Mouse (Mus musculus) heart, embryonic 12.5 days (tissue): Measurements from ENCODE around the gene Tsnax. TPM values are rescaled to one million over a fixed set of nuclear protein-coding genes. Genes with fewer than 3 reads are reported as not detected.

Source experiments
- ATAC-seq: fragments of 200-750 bp; cut with Nextera tagmentation; 2 replicates; pipeline ENCODE4 v1.8.0; 2017; ENCODE audit warnings: moderate TSS enrichment, moderate library complexity; ENCODE audit not compliant: insufficient number of reproducible peaks, low FRiP score
- H3K27ac ChIP-seq: fragments of 300-500 bp; sonication (generic); 2 replicates; pipeline ENCODE4 v1.5.1; 2016; ENCODE audit warnings: mild to moderate bottlenecking, moderate library complexity; ENCODE audit not compliant: poor library complexity, severe bottlenecking
- H3K27me3 ChIP-seq: fragments of 300-500 bp; sonication (generic); replicated peaks from 2 replicates; pipeline ENCODE4 v1.6.1; 2016; ENCODE audit warnings: mild to moderate bottlenecking, moderate library complexity
- H3K36me3 ChIP-seq: fragments of 300-500 bp; sonication (generic); 2 replicates; pipeline ENCODE4 v1.6.1; 2016; ENCODE audit warnings: mild to moderate bottlenecking, moderate library complexity
- H3K4me1 ChIP-seq: fragments of 300-500 bp; sonication (generic); replicated peaks from 2 replicates; pipeline ENCODE4 v1.6.1; 2016; ENCODE audit warnings: mild to moderate bottlenecking
- H3K4me2 ChIP-seq: fragments of 300-500 bp; sonication (generic); 2 replicates; pipeline ENCODE4 v1.6.1; 2016; ENCODE audit warnings: mild to moderate bottlenecking, moderate library complexity
- H3K4me3 ChIP-seq: fragments of 300-500 bp; sonication (generic); 2 replicates; pipeline ENCODE4 v1.5.1; 2016; ENCODE audit warnings: mild to moderate bottlenecking
- H3K9ac ChIP-seq: fragments of 300-500 bp; sonication (generic); 2 replicates; pipeline ENCODE4 v1.6.1; 2016; ENCODE audit warnings: mild to moderate bottlenecking, moderate library complexity
- H3K9me3 ChIP-seq: fragments of 300-500 bp; sonication (generic); replicated peaks from 2 replicates; pipeline ENCODE4 v1.6.1; 2016; ENCODE audit warnings: mild to moderate bottlenecking, moderate library complexity
- WGBS: fragments of 180-500 bp; shearing (Covaris S2); methylation state at CpG from one replicate; pipeline ENCODE4 v1.1.7; 2016; 5-methylcytosine and 5-hydroxymethylcytosine counted together
- polyA plus RNA-seq: library from polyadenylated mRNA; unstranded; fragments of >200 nt; fragmentation: Nextera tagmentation; extraction: Ambion mirVana; gene quantifications from 2 replicates; pipeline ENCODE4 v1.2.1, GENCODE M21; 2016

Tsnax gene
- polyA plus RNA-seq: 91.8 and 95.9 TPM in 2 replicates

- peaks cover 29% of the 10 kb centered on the region for H3K36me3 ChIP-seq
- 0 out of 2 replicates have a peak, but pooled peaks cover 3% of the 10 kb centered on the region for H3K4me1 ChIP-seq
- peak; percentile 95 for ATAC-seq
- H3K9ac ChIP-seq: peak within 1 kb of the TSS; percentile 94
- no peaks in the 10 kb centered on the region for H3K27me3 ChIP-seq
- peaks cover 5% of the 10 kb centered on the region; the same call in 1 of the 2 replicates for H3K9me3 ChIP-seq
- 3% methylated on average over 84 of the region's 84 CpGs for WGBS
- peak within 1 kb of the TSS; percentile 94 for H3K4me2 ChIP-seq
- H3K4me3 ChIP-seq: peak within 1 kb of the TSS; percentile 75
- H3K27ac ChIP-seq: peak within 1 kb of the TSS; percentile 72
Measured at GRCm38 (mm10) chr8:125012695-125013627, at the start of gene Tsnax. Tsnax (plus strand) TSS chr8:125012997.

GRCm38 (mm10) chr8:124963246-124963645 is 49.6 kb upstream of the Tsnax start:
- ATAC-seq: no peak
- Histone ChIP-seq H3K27ac (no peak overlapping the region), H3K9ac (no peak overlapping the region), H3K4me2 (no peak overlapping the region), H3K4me3 (no peak overlapping the region), H3K9me3 (no peaks in the 10 kb centered on the region), H3K27me3 (no peaks in the 10 kb centered on the region), H3K36me3 (no peaks in the 10 kb centered on the region), H3K4me1 (peaks cover 25% of the 10 kb centered on the region)
- 77% methylated on average over 5 of the region's 5 CpGs for WGBS

- Histone ChIP-seq H3K9me3 (no peaks in the 10 kb centered on the region), H3K27me3 (0 out of 2 replicates have a peak, but pooled peaks cover 4% of the 10 kb centered on the region), H3K27ac (no peak overlapping the region), H3K36me3 (no peaks in the 10 kb centered on the region), H3K9ac (no peak overlapping the region), H3K4me2 (no peak overlapping the region), H3K4me3 (no peak overlapping the region), H3K4me1 (peaks cover 15% of the 10 kb centered on the region)
- ATAC-seq: no peak
- WGBS: 84% methylated on average over 8 of the region's 8 CpGs
Measured at GRCm38 (mm10) chr8:124964966-124965365, 47.8 kb upstream of the Tsnax start.

- H3K27me3 ChIP-seq: 0 out of 2 replicates have a peak, but pooled peaks cover 4% of the 10 kb centered on the region
- 73% methylated on average over 6 of the region's 6 CpGs for WGBS
- ATAC-seq: no peak
Measured at GRCm38 (mm10) chr8:124970312-124970933, 42.4 kb upstream of the Tsnax start.

GRCm38 (mm10) chr8:124973221-124973620 is 39.6 kb upstream of the Tsnax start:
- Histone ChIP-seq H3K4me3 (no peak overlapping the region), H3K27me3 (0 out of 2 replicates have a peak, but pooled peaks cover 4% of the 10 kb centered on the region), H3K4me2 (no peak overlapping the region), H3K27ac (no peak overlapping the region), H3K9me3 (0 out of 2 replicates have a peak, but pooled peaks cover 10% of the 10 kb centered on the region), H3K9ac (no peak overlapping the region), H3K4me1 (peaks cover 5% of the 10 kb centered on the region; the same call in 1 of the 2 replicates), H3K36me3 (no peaks in the 10 kb centered on the region)
- WGBS: 66% methylated on average over 8 of the region's 8 CpGs
- ATAC-seq: no peak

More at GRCm38 (mm10) chr8:124970312-124970933, 42.4 kb upstream of the Tsnax start:
- no peak overlapping the region for H3K9ac ChIP-seq
- H3K9me3 ChIP-seq: 0 out of 2 replicates have a peak, but pooled peaks cover 10% of the 10 kb centered on the region
- no peaks in the 10 kb centered on the region for H3K36me3 ChIP-seq
- no peak overlapping the region for H3K27ac ChIP-seq
- H3K4me3 ChIP-seq: no peak overlapping the region
- H3K4me2 ChIP-seq: no peak overlapping the region
- peaks cover 5% of the 10 kb centered on the region; the same call in 1 of the 2 replicates for H3K4me1 ChIP-seq

- no peak overlapping the region for H3K4me3 ChIP-seq
- ATAC-seq: no peak
- no peak overlapping the region for H3K9ac ChIP-seq
- 66% methylated on average over 4 of the region's 4 CpGs for WGBS
- H3K4me1 ChIP-seq: peaks cover 4% of the 10 kb centered on the region; the same call in 1 of the 2 replicates
- H3K27ac ChIP-seq: no peak overlapping the region
- H3K9me3 ChIP-seq: 0 out of 2 replicates have a peak, but pooled peaks cover 10% of the 10 kb centered on the region
- H3K27me3 ChIP-seq: no peaks in the 10 kb centered on the region
- no peaks in the 10 kb centered on the region for H3K36me3 ChIP-seq
- no peak overlapping the region for H3K4me2 ChIP-seq
Measured at GRCm38 (mm10) chr8:124974254-124974653, 38.5 kb upstream of the Tsnax start.

- Histone ChIP-seq H3K4me2 (no peak overlapping the region), H3K27ac (no peak overlapping the region), H3K4me3 (no peak overlapping the region), H3K9me3 (peaks cover 17% of the 10 kb centered on the region; the same call in 1 of the 2 replicates), H3K9ac (no peak overlapping the region), H3K4me1 (no peaks in the 10 kb centered on the region), H3K27me3 (no peaks in the 10 kb centered on the region), H3K36me3 (no peaks in the 10 kb centered on the region)
- ATAC-seq: no peak
- 89% methylated on average over 6 of the region's 6 CpGs for WGBS
Measured at GRCm38 (mm10) chr8:124976211-124976610, 36.6 kb upstream of the Tsnax start.

GRCm38 (mm10) chr8:124978026-124978425 is 34.8 kb upstream of the Tsnax start:
- Histone ChIP-seq H3K27ac (no peak overlapping the region), H3K4me3 (no peak overlapping the region), H3K9ac (no peak overlapping the region), H3K36me3 (no peaks in the 10 kb centered on the region), H3K4me1 (no peaks in the 10 kb centered on the region), H3K4me2 (no peak overlapping the region), H3K9me3 (peaks cover 6% of the 10 kb centered on the region; the same call in 1 of the 2 replicates), H3K27me3 (no peaks in the 10 kb centered on the region)
- 78% methylated on average over 7 of the region's 7 CpGs for WGBS
- no peak for ATAC-seq

- WGBS: 90% methylated on average over 3 of the region's 3 CpGs
- H3K4me1 ChIP-seq: no peaks in the 10 kb centered on the region
- H3K4me3 ChIP-seq: no peak overlapping the region
- no peaks in the 10 kb centered on the region for H3K36me3 ChIP-seq
- H3K9me3 ChIP-seq: peaks cover 6% of the 10 kb centered on the region
- ATAC-seq: no peak
- no peak overlapping the region for H3K4me2 ChIP-seq
- no peak overlapping the region for H3K9ac ChIP-seq
- no peak overlapping the region for H3K27ac ChIP-seq
- H3K27me3 ChIP-seq: peaks cover 2% of the 10 kb centered on the region; the same call in 1 of the 2 replicates
Measured at GRCm38 (mm10) chr8:124980036-124980435, 32.8 kb upstream of the Tsnax start.

GRCm38 (mm10) chr8:124980828-124981227 is 32.0 kb upstream of the Tsnax start:
- 73% methylated on average over 8 of the region's 8 CpGs for WGBS
- Histone ChIP-seq H3K9ac (no peak overlapping the region), H3K27ac (no peak overlapping the region), H3K36me3 (no peaks in the 10 kb centered on the region), H3K27me3 (peaks cover 6% of the 10 kb centered on the region; the same call in 1 of the 2 replicates), H3K9me3 (peaks cover 6% of the 10 kb centered on the region), H3K4me3 (no peak overlapping the region), H3K4me1 (no peaks in the 10 kb centered on the region), H3K4me2 (no peak overlapping the region)
- ATAC-seq: no peak
